Mouse (Mus musculus): ENCODE data around the gene Slc25a13. TPM values are rescaled to one million over a fixed set of nuclear protein-coding genes. Genes with fewer than 3 reads are reported as not detected.

Slc25a13 gene
- polyA plus RNA-seq, 1 experiment from 2014 or later = 50.1 TPM

- Histone ChIP-seq H3K4me1 (ENCODE audit: control insufficient read depth, insufficient read depth, low read length) (no peaks in the 10 kb centered on the region), H3K4me3 (ENCODE audit: low read depth, low read length) (no peak overlapping the region), H3K9me3 (ENCODE audit: control insufficient read depth, low read length) (no peaks in the 10 kb centered on the region), H3K27me3 (ENCODE audit: control insufficient read depth, insufficient read depth, low read length) (no peaks in the 10 kb centered on the region), H3K27ac (replicated peaks; ENCODE audit: low read depth, low read length) (no peak overlapping the region), H3K36me3 (ENCODE audit: control insufficient read depth, insufficient read depth, low read length) (no peaks in the 10 kb centered on the region), H3K9ac (ENCODE audit: low read length) (no peak overlapping the region), H3K4me2 (ENCODE audit: low read depth, severe bottlenecking) (no peak overlapping the region)
- no peak for DNase-seq (ENCODE audit: low spot score)
- 87% methylated on average over 2 of the region's 2 CpGs for WGBS
- ATAC-seq (ENCODE audit: insufficient number of reproducible peaks, low FRiP score, low TSS enrichment, low read depth) = no peak
These were observed 13.3 kb upstream of the Slc25a13 start for GRCm38 (mm10) chr6:6230262-6230661.

- no peaks in the 10 kb centered on the region for H3K9me3 ChIP-seq (ENCODE audit: control insufficient read depth, low read length)
- H3K27me3 ChIP-seq (ENCODE audit: control insufficient read depth, insufficient read depth, low read length) = no peaks in the 10 kb centered on the region
- no peaks in the 10 kb centered on the region for H3K36me3 ChIP-seq (ENCODE audit: control insufficient read depth, insufficient read depth, low read length)
- WGBS = 76% methylated on average over 7 of the region's 7 CpGs
- H3K4me1 ChIP-seq (ENCODE audit: control insufficient read depth, insufficient read depth, low read length) = no peaks in the 10 kb centered on the region
- no peak overlapping the region for H3K9ac ChIP-seq (ENCODE audit: low read length)
- no peak overlapping the region for H3K4me2 ChIP-seq (ENCODE audit: low read depth, severe bottlenecking)
- no peak for ATAC-seq (ENCODE audit: insufficient number of reproducible peaks, low FRiP score, low TSS enrichment, low read depth)
- DNase-seq (ENCODE audit: low spot score) = no peak
- H3K27ac ChIP-seq (replicated peaks; ENCODE audit: low read depth, low read length) = no peak overlapping the region
- H3K4me3 ChIP-seq (ENCODE audit: low read depth, low read length) = no peak overlapping the region
These were observed 5.7 kb upstream of the Slc25a13 start for GRCm38 (mm10) chr6:6222721-6223120.

GRCm38 (mm10) chr6:6220574-6220973 lies 3.6 kb upstream of the Slc25a13 start:
- no peaks in the 10 kb centered on the region for H3K9me3 ChIP-seq (ENCODE audit: control insufficient read depth, low read length)
- H3K9ac ChIP-seq (ENCODE audit: low read length) = no peak overlapping the region
- no peaks in the 10 kb centered on the region for H3K27me3 ChIP-seq (ENCODE audit: control insufficient read depth, insufficient read depth, low read length)
- no peak overlapping the region for H3K27ac ChIP-seq (replicated peaks; ENCODE audit: low read depth, low read length)
- DNase-seq (ENCODE audit: low spot score) (no peak), ATAC-seq (ENCODE audit: insufficient number of reproducible peaks, low FRiP score, low TSS enrichment, low read depth) (no peak)
- no peaks in the 10 kb centered on the region for H3K36me3 ChIP-seq (ENCODE audit: control insufficient read depth, insufficient read depth, low read length)
- H3K4me3 ChIP-seq (ENCODE audit: low read depth, low read length) = no peak overlapping the region
- no peak overlapping the region for H3K4me2 ChIP-seq (ENCODE audit: low read depth, severe bottlenecking)
- WGBS = 87% methylated on average over 3 of the region's 3 CpGs
- H3K4me1 ChIP-seq (ENCODE audit: control insufficient read depth, insufficient read depth, low read length) = no peaks in the 10 kb centered on the region

- DNase-seq (ENCODE audit: low spot score) (no peak), ATAC-seq (ENCODE audit: insufficient number of reproducible peaks, low FRiP score, low TSS enrichment, low read depth) (no peak)
- Histone ChIP-seq H3K4me1 (ENCODE audit: control insufficient read depth, insufficient read depth, low read length) (no peaks in the 10 kb centered on the region), H3K27ac (replicated peaks; ENCODE audit: low read depth, low read length) (no peak overlapping the region), H3K4me3 (ENCODE audit: low read depth, low read length) (no peak overlapping the region), H3K9me3 (ENCODE audit: control insufficient read depth, low read length) (no peaks in the 10 kb centered on the region), H3K27me3 (ENCODE audit: control insufficient read depth, insufficient read depth, low read length) (no peaks in the 10 kb centered on the region), H3K9ac (ENCODE audit: low read length) (no peak overlapping the region), H3K4me2 (ENCODE audit: low read depth, severe bottlenecking) (no peak overlapping the region), H3K36me3 (ENCODE audit: control insufficient read depth, insufficient read depth, low read length) (no peaks in the 10 kb centered on the region)
- WGBS = 81% methylated on average over 12 of the region's 12 CpGs
These were observed 2.8 kb upstream of the Slc25a13 start for GRCm38 (mm10) chr6:6219661-6220370.

GRCm38 (mm10) chr6:6217286-6217625 lies 283 bp upstream of the Slc25a13 start:
- DNase-seq (ENCODE audit: low spot score) (no peak), ATAC-seq (ENCODE audit: insufficient number of reproducible peaks, low FRiP score, low TSS enrichment, low read depth) (peak; percentile 70; the same call in 1 of the 2 replicates)
- H3K4me1 ChIP-seq (ENCODE audit: control insufficient read depth, insufficient read depth, low read length) = no peaks in the 10 kb centered on the region
- WGBS = 18% methylated on average over 5 of the region's 5 CpGs
- H3K4me2 ChIP-seq (ENCODE audit: low read depth, severe bottlenecking) = peak overlapping the region; percentile 75
- peak overlapping the region; percentile 69 for H3K4me3 ChIP-seq (ENCODE audit: low read depth, low read length)
- H3K27ac ChIP-seq (replicated peaks; ENCODE audit: low read depth, low read length) = peak overlapping the region; percentile 64; the same call in 1 of the 2 replicates
- H3K27me3 ChIP-seq (ENCODE audit: control insufficient read depth, insufficient read depth, low read length) = no peaks in the 10 kb centered on the region
- no peaks in the 10 kb centered on the region for H3K36me3 ChIP-seq (ENCODE audit: control insufficient read depth, insufficient read depth, low read length)
- no peaks in the 10 kb centered on the region for H3K9me3 ChIP-seq (ENCODE audit: control insufficient read depth, low read length)
- peak overlapping the region; percentile 77 for H3K9ac ChIP-seq (ENCODE audit: low read length)

GRCm38 (mm10) chr6:6216120-6216506 lies 860 bp downstream of the Slc25a13 start:
- no peak for DNase-seq (ENCODE audit: low spot score)
- H3K27ac ChIP-seq (replicated peaks; ENCODE audit: low read depth, low read length) = no peak overlapping the region; the same call in 1 of the 2 replicates

GRCm38 (mm10) chr6:6212360-6213310 lies 4.3 kb downstream of the Slc25a13 start:
- DNase-seq (ENCODE audit: low spot score) (no peak), ATAC-seq (ENCODE audit: insufficient number of reproducible peaks, low FRiP score, low TSS enrichment, low read depth) (no peak)
- H3K4me2 ChIP-seq (ENCODE audit: low read depth, severe bottlenecking) = no peak overlapping the region
- peaks cover 5% of the 10 kb centered on the region; the same call in 1 of the 2 replicates for H3K4me1 ChIP-seq (ENCODE audit: control insufficient read depth, insufficient read depth, low read length)
- no peak overlapping the region for H3K27ac ChIP-seq (replicated peaks; ENCODE audit: low read depth, low read length)
- WGBS = 80% methylated on average over 8 of the region's 8 CpGs
- no peaks in the 10 kb centered on the region for H3K36me3 ChIP-seq (ENCODE audit: control insufficient read depth, insufficient read depth, low read length)
- H3K9me3 ChIP-seq (ENCODE audit: control insufficient read depth, low read length) = no peaks in the 10 kb centered on the region
- H3K4me3 ChIP-seq (ENCODE audit: low read depth, low read length) = no peak overlapping the region
- no peaks in the 10 kb centered on the region for H3K27me3 ChIP-seq (ENCODE audit: control insufficient read depth, insufficient read depth, low read length)
- H3K9ac ChIP-seq (ENCODE audit: low read length) = no peak overlapping the region

More at GRCm38 (mm10) chr6:6216120-6216506, 860 bp downstream of the Slc25a13 start:
- Histone ChIP-seq H3K9ac (ENCODE audit: low read length) (peak overlapping the region; percentile 77), H3K4me3 (ENCODE audit: low read depth, low read length) (peak overlapping the region; percentile 69), H3K27me3 (ENCODE audit: control insufficient read depth, insufficient read depth, low read length) (no peaks in the 10 kb centered on the region), H3K4me2 (ENCODE audit: low read depth, severe bottlenecking) (peak overlapping the region; percentile 75), H3K4me1 (ENCODE audit: control insufficient read depth, insufficient read depth, low read length) (peaks cover 5% of the 10 kb centered on the region; the same call in 1 of the 2 replicates), H3K9me3 (ENCODE audit: control insufficient read depth, low read length) (no peaks in the 10 kb centered on the region), H3K36me3 (ENCODE audit: control insufficient read depth, insufficient read depth, low read length) (no peaks in the 10 kb centered on the region)
- WGBS = 18% methylated on average over 5 of the region's 5 CpGs
- no peak for ATAC-seq (ENCODE audit: insufficient number of reproducible peaks, low FRiP score, low TSS enrichment, low read depth)

GRCm38 (mm10) chr6:6211958-6212357 lies 5.0 kb downstream of the Slc25a13 start:
- DNase-seq (ENCODE audit: low spot score) (no peak), ATAC-seq (ENCODE audit: insufficient number of reproducible peaks, low FRiP score, low TSS enrichment, low read depth) (no peak)
- Histone ChIP-seq H3K4me1 (ENCODE audit: control insufficient read depth, insufficient read depth, low read length) (peaks cover 5% of the 10 kb centered on the region; the same call in 1 of the 2 replicates), H3K4me3 (ENCODE audit: low read depth, low read length) (no peak overlapping the region), H3K27me3 (ENCODE audit: control insufficient read depth, insufficient read depth, low read length) (no peaks in the 10 kb centered on the region), H3K9me3 (ENCODE audit: control insufficient read depth, low read length) (no peaks in the 10 kb centered on the region), H3K4me2 (ENCODE audit: low read depth, severe bottlenecking) (no peak overlapping the region), H3K36me3 (ENCODE audit: control insufficient read depth, insufficient read depth, low read length) (no peaks in the 10 kb centered on the region), H3K27ac (replicated peaks; ENCODE audit: low read depth, low read length) (no peak overlapping the region), H3K9ac (ENCODE audit: low read length) (no peak overlapping the region)
- WGBS = 73% methylated on average over 3 of the region's 3 CpGs
